Mouse (Mus musculus) neural tube, embryonic 10.5 days (tissue): ENCODE data around the gene Rsad1.

Experiments used
- DNase-seq: peaks from one replicate; pipeline ENCODE4 v3.0.0-alpha.2; 2017; ENCODE audit warnings: low spot score; ENCODE audit errors: extremely low spot score

Gene Rsad1

DNA sequence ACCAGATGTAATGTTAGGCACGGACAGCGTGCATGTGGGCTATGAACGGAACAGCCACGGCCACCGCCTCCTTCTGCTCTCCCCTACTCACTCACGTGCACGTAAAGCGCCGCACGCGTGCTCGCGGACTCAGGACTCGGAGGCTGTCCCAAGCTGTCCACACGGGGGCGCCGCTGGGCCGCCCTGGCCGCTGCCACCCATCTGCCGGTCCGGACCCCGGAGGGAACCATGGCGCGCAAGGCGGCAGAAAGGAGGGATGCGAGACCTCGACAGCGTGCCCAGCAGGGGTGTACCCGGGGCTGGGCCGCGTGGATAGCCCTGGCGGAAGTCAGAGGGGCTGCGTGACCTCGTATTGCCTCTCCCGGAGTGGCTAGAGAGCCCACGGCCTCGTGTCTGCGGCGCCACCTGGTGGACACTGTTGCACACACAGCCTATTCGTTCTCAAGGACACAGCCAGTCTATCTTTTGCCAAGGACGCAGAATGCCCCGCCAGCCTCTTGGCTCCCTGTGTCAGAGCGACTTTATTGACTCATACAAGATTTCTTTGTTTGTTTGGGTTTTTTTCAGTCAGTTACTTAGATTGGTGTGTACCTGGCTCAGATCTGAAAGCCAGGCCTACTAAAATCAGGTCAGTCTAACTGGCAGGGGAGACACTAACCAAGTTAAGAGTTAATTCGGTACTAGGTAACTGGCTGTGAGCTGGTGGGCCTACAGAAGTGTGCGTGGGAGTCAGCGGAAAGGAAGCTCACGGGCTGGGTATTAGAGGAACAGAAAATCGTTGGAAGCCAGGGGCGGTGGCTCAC is at the start of gene Rsad1:
TSS of gene Rsad1 (minus strand) at position 368 of the 803 bp plus-strand sequence.
- DNase-seq = peak; percentile 96

- no peak for DNase-seq
Observed at GRCm38 (mm10) chr11:94598437-94599120, 49.5 kb upstream of the Rsad1 start.

DNA sequence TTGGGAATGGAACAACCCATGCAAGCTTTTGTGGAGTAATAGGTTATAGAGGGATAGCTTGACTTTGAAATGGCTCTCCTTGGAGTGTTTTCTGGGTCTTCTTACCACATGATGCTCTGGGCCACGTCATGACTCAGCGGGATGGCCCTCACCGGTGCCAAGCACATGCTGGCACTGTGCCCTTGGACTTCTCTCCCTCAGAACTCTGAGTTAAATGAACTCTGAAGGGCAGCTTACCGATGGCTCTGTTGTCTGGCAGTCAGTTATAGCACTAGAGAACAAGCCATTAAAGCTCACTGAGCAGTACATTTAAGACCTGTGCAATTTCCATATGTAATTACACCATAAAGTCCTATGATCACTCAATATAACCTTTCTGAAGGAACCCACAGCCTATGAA is 48.3 kb upstream of the Rsad1 start:
- DNase-seq = no peak

- no peak for DNase-seq
Observed at GRCm38 (mm10) chr11:94596311-94596852, 47.3 kb upstream of the Rsad1 start.

DNA sequence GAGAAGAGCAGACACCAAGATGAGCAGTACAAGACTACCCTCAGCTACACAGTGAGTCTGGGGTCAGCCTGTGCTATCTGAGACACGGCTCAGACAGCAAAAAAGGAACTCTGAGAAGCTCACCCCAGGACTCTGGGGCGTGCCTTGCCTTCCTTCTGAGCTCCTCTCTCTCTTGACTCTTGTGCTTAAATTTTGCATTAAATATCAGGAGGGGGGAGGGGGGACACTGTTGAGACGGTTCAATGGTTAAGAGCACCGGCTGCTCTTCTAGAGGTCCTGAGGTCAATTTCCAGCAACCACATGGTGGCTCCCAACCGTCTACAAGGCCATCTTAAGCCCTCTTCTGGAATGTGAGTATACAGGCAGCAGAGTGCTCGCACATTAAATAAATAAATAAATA is 38.5 kb upstream of the Rsad1 start:
- no peak for DNase-seq

DNA sequence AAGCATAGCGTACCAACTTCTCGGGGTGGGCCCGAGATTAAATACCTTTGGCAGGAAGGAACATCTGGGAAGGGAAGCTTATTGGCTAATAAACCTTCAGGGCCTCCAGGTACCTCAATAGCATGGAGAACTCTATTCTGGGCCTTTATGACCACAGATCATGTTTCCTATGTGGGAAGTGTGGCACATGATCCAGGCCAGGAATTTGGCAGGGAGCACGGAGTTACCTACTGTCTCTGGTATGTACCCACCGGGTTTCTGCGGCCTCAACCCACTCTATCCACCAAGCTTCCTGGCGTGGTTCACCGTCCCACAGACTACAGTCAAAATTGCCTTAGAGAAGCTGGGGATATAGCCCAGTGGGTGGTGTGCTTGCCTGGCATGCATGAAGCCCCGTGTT is 36.0 kb upstream of the Rsad1 start:
- DNase-seq = no peak

DNA sequence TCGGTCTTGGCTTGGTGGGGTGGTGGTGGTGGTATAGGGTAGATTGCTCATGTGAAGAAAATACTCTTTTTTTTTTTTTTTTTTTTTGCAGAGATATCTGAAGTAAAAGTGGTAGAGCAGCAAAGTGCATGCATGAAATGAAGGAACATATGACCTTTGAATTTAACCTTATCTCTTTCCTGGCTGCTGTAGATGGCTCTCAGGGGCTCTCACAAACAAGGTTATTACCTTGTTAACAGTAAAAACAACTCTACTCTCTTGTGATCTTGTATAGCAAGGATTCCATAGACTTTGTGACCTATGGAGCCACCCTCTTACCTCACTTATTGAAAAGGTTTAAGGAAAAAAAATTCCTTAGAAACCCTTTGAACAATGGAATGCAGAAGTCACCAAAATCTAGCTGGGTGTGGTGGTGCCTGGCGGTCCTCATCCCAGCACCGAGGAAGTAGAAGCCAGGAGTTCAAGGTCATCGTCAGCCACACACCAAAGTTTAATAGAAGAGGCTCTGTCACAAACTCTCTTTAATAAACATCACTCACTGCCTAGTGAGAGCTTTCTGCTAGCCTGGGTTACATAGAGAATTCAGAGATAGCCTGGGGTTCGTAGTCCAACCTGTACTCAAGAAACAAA is 31.2 kb upstream of the Rsad1 start:
- no peak for DNase-seq

DNA sequence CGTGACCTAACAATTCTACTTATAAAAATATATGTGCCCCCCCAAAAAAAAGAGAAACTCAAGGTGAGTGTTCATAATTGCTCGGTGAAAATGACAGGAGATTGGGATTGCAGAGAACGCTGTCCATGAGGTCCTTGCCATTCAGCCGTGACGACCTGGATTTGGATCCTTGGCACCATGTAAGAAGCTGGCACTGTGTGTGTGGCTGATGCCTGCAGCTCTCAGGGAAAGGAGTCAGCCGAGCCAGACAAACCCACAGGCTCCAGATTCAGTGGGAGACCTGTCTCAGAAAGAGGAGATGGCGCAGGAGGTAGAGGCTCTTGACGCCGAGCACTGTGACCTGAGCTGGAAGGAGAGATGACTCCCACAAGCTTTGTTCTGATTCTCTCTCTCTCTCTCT is 27.3 kb upstream of the Rsad1 start:
- no peak for DNase-seq

GRCm38 (mm10) chr11:94575036-94575435 is 26.0 kb upstream of the Rsad1 start:
- DNase-seq = no peak

GRCm38 (mm10) chr11:94574560-94574959 is 25.5 kb upstream of the Rsad1 start:
- DNase-seq = no peak

- DNase-seq = no peak
Observed at GRCm38 (mm10) chr11:94571850-94572249, 22.8 kb upstream of the Rsad1 start.

DNA sequence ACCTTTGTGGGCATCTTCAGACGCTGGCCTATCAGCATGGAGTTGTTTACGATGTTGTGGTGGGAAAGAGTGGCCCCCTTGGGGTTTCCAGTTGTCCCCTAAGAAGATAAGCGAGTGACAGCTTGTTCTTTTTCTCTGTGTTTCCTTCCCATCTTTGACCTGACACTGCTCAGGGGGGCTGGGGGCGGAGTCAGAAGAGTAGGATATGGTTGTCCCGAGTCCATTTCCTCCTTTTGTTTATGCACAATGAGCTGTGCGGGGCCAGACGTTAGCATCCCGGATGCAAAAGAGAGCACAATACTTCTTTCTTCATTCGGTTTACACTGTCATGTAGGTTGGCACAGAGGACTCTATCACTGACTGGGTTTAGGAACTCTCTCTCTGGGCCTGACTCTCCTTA is 21.6 kb upstream of the Rsad1 start:
- no peak for DNase-seq

DNA sequence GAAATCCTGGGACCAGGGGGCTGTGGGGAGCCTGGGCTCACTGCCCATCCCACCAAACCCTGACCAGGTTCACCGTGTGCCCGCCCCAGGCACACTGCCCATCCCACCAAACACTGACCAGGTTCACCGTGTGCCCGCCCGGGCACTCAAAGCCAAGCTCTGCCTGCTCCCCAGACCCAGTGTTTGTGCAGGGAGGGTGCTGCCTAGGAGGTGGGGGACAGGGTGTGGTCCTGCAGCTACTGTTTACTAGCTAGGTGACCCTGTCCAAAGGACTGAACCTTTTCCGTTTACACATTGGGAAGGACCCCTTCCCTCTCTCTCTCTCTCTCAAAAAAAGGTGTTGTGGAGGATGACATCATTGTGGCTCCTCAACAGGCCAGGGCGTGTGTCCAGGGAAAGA is 18.3 kb upstream of the Rsad1 start:
- no peak for DNase-seq

DNA sequence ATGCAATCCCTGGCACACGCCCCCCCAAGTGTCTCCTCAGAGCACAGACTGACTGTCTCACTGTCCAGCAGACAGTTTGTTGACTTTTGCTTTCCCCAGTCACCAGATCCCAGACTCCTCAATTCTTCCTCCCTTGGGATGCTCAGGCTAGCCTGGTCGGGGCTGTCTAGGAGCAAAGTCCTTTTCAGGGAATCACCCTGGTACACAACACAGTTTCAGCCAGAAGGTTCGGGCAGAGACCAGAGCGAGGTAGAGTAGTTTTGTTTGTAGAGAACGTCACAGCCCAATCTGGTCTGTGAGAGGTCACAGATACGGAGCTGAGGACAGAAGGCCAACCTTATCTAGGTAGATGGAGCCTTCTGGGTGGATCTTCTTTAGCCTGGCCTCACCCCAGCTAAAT is 17.5 kb upstream of the Rsad1 start:
- no peak for DNase-seq

- DNase-seq = no peak
Observed at GRCm38 (mm10) chr11:94565151-94565479, 16.1 kb upstream of the Rsad1 start.

- DNase-seq = peak; percentile 49
Observed at GRCm38 (mm10) chr11:94564437-94565150, 15.5 kb upstream of the Rsad1 start, which contains the start of gene Chad. TSS of gene Chad (plus strand) at chr11:94565047.

DNA sequence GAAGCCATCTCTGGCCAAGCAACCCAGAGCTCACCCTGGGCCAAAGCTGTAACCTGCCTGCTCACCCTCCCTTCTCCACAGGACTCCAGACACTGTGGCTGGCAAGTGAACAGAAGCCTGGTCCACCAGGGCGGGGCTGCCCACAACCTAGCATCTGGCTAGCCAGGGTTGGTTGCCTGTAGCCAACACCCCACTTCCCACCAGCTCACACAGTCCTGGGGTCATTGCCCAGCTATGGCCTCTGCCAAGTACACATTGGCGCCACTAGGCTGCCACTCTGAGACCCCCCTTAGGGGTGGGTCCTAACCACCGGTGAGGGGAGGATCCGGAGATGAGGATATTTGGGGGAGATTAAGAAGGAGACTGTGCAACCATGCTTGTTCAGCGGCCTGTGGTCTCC is 14.8 kb upstream of the Rsad1 start:
- DNase-seq = no peak

- DNase-seq = no peak
Observed at GRCm38 (mm10) chr11:94563383-94563782, 14.3 kb upstream of the Rsad1 start.

DNA sequence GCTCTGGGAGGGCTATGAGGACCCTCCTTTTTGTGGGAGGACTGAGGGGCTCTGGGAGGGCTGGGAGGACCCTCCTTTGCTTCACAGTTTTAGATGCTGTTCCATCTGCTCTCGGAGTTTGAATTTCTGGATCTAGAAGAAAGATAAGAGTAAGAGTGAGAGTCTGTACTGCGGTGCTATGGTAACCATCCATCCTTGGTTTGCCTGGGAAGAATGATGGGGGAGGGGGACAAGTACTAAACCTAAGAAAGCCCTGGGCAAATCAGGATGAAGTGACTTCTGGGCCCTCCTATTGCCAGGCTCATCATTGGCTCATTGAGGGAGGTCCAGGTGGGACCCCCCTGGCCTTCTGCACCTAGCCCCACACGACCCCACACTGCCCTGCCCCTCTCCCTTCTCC is 9.2 kb upstream of the Rsad1 start:
- DNase-seq = no peak

GRCm38 (mm10) chr11:94550442-94550744 is 1.3 kb upstream of the Rsad1 start:
- DNase-seq = no peak

DNA sequence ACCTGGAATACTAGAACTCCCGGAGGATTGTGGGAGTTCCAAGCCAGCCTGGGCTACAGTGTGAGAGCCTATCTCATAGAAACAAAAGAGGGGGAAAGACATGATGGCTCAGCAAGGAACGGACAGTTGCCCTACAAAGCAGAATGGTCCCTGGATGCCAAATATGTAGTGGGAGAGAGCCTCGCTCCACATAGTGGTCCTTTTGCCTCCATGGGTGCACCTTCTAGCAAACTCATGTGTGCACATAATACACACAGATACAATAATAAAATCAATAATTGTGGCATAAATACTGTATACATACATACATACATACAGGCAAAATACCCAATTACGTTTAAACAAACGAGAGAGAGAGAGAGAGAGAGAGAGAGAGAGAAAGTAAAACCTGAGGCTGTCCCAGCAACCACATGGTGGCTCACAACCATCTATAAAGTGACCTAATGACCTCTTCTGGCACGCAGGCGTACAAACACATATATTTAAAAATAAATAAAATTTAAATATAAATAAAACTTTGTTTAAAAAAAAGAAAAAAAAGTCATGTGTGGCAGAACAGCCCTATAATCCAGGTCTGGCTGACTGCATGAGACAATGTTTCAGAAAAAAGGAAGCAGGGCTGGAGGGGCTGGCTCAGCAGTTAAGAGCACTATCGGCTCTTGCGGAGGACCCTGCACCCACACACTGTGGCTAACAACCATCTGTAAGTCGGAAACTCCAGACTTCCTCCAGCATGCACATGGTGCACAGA is 811 bp upstream of the Rsad1 start:
- DNase-seq = no peak
